Mouse (Mus musculus): ENCODE measurements around the gene Uck1.

Gene Uck1

DNA sequence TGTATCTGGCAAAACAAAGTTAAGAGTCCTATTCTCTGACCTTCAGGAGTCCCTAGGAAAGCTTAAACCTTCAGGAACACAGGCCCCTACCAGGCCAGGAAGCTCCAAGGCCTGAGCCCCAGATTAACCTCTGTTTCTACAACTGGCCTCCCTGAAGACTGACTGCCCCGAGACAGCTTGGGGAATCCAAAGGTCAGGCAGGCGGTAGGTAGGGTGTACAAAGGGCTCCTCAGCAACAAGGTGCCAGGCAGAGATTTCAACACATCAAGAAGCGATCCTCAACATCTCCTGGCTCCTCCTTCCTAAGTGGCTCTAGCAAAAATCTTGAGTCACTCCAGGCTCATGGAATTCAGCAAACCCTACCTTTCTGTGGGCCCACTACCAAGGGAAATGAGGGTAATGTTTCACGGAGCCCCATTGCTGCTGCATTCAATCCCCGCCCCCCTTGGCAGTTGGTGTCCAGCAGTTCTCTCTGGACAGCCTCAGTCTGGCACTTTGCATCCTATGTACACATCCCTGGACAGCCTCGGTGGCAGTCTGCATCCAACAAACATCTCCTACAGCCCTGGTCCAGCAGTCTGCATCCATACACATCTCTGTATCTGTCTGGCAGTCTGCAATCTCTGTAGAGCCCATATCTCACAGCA lies 949 bp downstream of the Uck1 start:
- DNase-seq (ENCODE audit: low spot score): peak; percentile 73

DNA sequence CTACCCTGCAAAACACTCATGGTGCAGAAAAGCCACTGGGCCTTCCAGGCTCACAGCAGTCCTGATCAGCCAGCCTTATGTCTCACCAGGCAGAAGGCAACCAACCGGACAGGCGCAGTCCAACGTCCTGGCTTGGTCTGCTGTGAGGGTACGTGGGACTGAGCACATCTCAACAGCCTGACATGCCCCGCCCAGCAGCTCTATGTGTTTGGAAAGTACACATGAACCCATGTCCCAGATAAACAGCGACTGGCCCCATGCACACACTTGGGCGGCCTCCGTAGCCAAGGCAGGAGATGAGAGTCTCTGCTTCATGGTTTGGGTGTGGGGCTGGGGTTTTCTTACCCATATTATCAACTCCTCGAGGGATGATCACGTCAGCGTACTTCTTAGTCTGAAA lies 3.7 kb downstream of the Uck1 start:
- peak; percentile 85 for DNase-seq (ENCODE audit: low spot score)

DNA sequence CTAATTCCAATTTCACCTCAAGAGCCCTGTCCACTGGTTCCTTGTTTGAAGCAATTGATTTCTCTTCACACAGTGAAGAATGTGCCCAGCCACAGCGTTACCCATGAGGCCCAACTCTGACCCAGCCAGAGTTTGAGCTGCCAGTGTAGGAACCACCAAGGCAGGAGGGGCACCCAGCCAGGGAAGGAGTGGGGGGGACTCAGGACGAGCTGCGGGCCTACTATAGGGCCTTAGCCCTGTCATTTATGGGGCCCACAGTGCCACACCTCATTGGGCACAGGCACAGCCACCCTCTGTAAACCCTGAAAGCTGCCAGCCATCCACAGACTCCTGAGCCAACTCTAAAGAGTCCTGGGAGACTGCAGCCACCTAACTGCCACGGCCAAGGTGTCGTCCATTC lies 5.4 kb downstream of the Uck1 start:
- DNase-seq (ENCODE audit: low spot score): no peak

DNA sequence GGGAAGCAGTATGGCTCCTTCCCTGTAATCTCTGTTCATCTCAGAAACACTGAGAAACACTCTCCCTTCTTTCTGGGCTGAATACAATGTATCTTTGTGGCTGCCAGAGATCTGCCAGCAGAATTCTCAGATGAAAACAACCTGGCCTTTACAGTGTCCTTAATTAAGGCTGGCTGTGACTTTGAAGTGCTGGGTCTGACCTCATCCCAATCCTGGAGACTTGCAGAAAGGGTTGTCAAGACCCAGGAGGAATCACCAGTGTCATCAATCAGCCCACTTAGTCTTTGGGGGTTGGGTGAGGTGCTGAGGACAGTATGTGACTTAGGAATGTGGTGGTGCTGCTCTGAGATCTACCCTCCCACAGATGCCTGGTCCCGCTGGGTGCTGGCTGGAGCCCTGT lies 6.6 kb downstream of the Uck1 start:
- no peak for DNase-seq (ENCODE audit: low spot score)

DNA sequence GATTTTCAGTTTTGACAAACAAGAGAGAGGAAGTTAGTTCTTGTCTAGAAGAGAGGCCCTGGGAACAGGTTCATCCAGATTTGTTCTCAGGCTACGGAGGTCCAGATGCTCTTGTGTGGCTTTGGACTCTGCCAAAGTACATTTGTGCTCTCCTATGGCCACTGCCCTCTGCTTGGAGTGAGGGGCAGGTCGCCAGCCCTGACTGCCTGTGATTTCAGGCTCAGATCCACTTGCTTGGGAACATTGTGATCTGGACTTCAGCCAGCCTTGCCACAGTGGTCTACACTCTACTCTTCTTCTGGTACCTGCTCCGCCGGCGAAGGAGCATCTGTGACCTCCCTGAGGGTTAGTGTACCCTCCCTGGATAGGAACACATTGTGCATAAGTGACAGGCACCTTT lies 7.3 kb downstream of the Uck1 start:
- no peak for DNase-seq (ENCODE audit: low spot score)

DNA sequence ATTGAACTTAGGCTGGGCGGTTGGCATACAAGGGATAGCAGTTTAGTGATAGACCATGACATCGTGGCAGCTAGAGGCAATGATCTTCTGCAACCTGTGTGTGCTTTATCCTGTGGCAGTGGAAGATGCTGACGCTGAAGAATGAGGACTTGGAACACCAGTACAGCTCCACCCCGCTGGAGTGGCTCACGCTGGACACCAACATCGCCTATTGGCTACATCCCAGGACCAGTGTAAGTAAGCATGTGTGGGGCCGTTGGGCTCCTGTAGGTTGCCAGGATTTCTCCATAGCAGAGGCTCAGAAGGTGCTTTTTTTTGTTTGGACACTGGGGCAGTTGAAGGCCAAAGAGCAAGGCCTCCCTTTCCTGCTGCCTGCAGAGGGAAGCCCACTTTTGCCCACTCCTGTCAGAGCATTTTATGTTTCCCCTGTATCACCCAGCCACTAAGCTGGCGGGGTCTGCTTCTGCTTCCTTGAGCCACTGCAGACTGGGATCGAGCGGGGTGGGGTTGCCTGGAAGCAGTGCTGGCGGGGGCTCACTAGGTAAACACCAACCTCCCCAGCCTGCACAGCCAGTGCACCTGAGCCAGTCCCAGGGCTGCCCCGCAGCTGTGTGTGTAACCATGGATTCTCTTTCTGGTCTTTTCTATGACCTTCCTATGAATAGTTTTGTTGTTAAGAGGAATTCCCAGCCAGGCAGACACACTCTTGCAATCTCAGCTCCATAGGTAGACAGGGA lies 8.0 kb downstream of the Uck1 start:
- peak; percentile 83 for DNase-seq (ENCODE audit: low spot score)

DNA sequence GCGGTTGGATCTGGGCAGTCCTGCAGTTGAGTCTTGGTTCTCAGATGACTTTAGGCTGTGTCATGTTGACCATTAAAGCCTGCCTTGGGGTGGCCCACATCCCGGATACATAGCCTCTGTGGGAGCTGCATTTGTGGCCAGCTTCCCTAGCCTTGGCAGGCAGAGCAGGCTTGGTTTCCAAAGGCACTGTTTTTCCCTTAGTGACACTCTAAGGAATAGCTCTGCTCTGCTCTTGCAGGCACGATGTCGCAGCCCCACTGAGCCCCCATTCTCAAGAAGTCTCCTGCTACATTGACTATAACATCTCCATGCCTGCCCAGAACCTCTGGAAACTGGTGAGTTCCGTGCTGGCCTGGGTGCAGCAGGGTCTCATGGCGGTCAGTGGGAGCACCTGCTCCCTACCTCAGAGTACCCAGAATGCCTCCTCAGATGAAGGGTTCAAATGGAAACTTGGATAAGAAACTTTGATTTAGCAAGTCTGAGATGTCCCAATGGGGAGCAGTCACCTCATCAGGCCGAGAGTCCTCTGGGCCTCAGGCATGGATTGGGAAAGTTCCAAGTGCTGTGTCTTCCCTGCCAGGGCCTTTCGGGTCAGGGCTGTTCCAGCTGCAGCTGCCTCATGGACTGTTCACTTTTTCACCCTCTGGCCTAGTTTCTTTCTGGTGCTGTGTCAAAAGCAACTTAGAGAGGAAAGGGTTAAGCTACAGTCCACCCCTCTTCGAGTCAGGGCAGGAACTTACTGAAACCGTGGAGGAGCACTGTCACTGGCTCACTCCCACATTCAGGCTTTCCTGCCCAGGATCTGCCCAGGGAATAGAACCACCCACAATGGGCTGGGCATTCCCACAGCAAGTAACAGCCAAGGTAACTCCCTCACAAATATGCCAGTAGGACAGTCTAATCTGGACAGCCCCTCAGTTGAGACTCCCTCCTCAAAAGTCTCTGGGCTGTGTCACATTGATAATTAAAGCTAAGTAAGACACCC lies 11.3 kb downstream of the Uck1 start:
- peak; percentile 99 for DNase-seq (ENCODE audit: low spot score)

DNA sequence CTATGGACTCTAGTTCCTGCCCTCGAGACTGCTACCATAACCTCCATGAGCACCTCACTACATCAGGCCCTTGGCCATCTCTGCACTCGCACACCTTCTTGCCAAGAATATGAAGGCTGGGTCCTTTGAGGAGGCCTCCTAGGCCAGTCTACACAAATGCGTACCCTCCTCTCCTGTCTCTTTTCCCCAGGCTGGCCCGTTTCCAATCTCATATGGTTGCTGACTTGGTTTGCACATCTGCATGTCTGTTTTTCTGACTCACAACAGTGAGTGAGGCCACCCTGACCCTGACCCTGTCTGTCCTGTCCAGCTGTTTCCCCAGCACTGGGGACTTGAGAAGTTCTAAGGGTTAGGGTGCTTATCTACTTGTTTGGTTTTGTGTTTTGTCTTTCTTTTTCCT lies 13.2 kb downstream of the Uck1 start:
- DNase-seq (ENCODE audit: low spot score): no peak

DNA sequence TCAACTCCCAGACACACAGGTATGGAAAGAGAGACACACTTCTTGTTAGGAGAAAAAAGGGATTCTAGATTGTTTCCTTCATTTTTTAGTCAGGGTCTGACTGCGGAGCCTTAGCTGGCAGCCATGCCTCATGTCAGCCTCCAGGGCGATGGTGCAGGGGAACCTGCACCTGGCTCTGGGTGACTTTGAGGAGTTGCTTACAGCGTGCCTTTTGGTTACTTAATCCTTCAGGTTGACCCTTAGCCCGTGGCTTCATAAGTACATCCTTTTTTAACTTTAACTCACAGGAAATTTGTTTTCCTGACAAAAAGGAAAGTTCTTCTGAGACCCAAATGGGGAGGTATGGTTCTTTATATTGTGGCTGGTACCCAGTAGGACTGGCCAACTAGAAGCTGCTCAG lies 17.0 kb downstream of the Uck1 start:
- no peak for DNase-seq (ENCODE audit: low spot score)

DNA sequence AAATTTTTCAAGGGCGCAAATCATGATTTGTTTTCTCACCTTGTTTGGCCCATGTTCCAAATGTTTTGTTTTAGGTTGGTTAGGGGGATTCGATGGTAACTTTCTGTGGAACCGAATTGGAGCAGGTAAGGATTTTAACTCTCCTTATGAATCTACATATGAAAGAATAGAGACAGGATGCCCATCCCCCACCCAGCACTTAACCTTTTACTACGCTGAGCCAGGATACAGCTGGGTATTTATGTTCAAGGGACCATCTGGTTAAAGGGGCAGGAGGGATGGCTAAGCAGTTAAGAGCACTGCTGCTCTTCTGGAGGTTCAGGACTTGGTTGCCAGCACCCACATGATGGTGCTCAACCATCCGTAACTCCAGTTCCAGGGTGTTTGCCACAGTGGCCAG lies 19.4 kb downstream of the Uck1 start:
- no peak for DNase-seq (ENCODE audit: low spot score)

DNA sequence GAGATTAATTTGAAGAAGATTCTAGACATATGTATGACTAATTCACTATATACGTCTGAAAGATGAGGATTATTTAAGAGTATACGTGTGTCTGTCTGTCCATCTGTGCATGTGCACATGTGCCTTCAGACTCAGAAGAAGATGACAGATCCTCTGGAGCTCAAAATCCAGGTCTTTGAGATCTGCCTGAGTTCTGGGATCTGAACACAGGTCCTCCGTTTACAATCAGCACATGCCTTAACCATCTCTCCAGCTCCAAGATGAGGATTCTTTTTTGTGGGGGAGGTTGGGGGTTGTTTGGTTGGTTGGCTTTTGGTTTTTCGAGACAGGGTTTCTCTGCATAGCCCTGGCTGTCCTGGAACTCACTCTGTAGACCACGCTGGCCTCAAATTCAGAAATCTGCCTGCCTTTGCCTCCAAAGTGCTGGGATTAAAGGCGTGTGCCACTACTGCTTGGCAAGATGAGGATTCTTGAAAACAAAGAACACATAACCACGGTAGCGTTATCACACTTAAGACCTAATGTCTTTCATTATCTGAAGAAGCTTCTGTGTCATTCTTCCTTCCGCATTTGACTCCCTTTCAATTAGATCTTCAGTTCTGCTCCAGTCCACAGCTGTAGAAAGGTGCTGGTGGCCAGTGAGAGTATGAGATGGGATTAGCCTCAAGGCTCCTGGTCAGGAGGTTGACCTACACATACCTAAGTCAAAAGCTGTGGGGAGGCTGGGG lies 21.1 kb downstream of the Uck1 start:
- no peak for DNase-seq (ENCODE audit: low spot score)

DNA sequence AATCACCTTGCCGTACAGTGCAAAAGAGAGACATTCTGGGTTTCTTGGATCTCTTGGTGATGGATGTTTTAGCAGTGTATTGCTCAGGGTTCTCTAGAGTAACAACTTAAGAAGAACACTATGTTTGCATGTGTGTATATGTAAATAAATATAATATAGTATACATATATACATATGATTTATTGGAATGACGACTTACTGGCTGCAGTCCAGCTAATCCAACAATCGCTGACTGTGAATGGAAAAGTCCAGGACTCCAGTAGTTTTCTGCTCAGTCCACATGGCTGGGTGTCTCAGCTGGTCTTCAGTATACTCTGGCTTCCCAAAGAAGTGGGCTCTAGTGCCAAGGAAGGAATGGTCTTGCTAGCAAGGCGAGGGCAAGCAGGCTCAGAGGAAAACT lies 22.4 kb downstream of the Uck1 start:
- no peak for DNase-seq (ENCODE audit: low spot score)

DNA sequence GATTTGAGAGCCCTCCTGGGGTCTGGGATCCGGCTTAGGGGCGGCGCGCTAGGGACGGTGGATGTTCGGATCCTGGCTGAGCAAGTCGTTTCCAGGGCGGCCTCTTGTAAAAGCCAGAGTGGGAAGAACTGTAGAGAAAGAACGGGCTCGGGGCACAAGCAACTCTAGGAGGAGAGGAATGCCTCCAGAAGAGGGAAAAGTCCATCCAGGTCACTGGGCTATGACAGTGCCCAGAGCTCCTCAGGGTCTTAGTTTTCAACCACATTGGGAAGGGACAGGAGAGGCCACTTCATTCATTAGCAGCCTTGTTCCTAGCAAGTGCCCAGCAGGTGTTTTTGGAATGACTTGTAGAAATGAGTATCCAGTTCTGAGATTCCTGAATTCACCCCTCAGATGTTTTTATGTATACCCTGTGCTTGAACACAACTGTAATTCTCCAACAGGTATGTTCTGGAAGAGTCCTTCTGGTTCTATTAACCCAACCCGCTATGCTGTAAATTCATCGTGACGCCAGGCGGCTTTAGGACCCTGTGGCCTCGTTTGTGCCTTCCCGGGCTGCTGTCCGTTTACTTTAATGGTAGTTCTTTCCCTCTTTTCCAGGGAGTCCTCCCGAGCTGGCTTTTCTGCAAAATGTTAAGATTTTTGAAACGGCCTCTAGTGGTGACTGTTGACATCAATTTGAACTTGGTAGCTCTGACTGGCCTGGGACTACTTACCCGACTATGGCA lies 23.0 kb downstream of the Uck1 start:
- peak; percentile 93 for DNase-seq (ENCODE audit: low spot score)

DNA sequence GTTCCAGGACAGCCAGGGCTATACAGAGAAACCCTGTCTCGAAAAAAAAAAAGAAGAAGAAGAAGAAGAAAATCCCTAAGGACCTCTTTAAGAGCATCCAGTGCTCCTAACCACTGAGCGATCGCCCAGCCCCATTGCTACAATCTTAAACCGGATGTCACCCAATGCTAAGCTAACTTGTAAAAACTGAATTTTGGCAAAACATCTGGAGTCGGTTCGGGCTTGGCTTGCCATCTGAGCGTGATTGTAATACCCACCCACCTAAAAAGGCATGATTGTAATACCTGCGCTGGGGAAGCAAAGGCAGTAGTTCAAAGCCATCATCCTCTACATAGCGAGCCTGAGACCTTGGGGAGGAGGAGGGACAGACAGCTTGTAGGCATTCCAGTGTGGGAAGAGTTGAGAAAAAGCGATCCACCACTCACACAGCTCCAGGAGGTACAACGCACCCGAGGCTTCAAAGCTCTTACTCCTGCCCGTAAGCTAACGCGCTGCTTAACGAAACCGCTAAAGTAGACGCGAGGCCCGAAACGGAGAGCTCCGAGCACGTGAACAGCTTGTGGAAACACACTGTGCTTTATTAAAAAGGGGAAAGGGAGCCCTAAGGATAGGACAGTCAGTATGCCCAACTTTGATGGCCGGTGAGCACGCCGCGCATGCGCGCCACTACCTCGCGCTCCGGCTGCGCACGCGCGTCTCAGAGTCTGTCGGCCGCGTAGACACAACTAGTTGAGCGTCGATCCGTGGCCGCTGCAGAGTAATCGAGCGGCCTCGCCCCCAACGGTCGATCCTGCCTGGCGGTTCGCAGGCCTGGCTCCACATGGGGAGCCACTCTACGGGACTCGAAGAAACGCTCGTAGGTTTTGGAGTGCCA lies 23.8 kb downstream of the Uck1 start, which contains the start of gene Pomt1:
Pomt1 (plus strand) TSS at position 705 of the 874 bp plus-strand sequence.
- peak; percentile 97 for DNase-seq (ENCODE audit: low spot score)

DNA sequence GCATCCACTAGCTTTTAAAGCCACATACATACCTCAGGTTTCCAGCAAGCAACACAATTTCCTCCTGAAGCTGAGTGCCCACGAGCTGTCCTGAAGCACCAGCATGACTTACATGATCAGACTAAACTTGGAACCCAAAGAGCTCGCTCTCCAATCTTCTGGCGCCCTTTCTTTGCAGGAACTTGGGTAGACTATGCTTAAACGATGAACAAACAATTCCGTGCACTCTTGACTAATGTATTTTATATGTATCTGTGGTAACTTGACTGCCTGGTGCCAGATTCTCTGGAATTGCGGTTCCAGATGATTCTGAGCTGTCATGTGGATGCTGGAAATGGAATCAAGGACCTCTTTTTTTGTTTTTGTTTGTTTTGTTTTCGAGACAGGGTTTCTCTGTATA lies 24.5 kb downstream of the Uck1 start:
- DNase-seq (ENCODE audit: low spot score): peak; percentile 35

DNA sequence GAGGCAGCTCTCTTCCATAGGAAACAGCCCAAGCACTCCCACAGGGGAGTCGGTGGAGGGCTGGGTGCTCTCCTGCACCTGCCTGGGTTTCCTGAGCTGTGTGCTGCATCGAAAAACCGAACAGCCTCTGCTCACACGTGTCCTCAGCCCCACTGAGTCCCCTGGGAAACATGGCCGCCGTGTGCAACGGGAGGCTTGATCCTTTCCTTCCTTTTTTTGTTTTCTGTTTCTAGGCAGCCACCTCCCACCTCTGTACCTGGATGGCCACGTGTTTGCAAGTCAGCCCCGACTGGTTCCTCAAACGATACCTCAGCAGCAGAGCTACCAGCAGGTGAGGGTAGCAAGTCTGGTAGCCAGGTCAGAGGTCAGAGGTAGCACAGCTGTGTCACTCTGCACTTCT lies 37.9 kb downstream of the Uck1 start:
- DNase-seq (ENCODE audit: low spot score): no peak

DNA sequence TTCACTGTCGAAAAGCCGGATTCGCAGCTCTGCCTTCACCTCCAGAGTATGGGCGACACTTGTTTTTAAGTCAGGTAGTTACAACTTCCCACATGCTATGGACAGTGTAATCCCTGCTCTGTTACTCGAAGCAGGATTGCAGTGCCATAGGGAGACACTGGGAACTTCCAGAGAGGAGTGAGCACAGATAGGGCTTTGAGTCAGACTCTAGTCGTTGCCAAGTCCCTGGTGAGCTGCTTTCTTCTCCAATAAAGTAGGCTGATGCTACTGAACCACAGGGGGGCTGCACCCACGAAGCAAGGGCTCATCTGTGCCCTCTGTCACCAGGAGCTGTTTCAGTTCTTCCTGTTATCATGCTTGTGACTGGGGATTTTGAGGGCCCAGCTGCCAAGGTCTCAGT lies 38.4 kb downstream of the Uck1 start:
- no peak for DNase-seq (ENCODE audit: low spot score)

DNA sequence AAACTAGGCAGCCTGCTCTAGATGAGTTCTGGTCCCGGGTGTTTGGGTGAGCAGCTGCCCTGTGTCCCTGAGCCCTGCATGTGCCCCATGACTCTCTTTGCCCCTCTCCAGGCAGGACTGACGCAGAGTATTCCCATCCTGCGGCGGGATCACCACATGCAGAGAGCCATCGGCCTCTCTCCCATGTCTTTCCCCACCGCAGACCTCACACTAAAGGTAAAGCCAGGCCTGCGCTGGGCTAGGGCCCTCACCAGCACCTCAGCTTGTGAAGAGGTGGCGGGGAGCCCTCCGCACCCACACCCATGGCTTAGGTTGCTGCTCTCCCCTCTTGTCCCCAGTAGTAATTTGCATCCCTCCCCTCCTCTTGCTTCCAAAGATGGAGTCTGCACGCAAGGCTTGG lies 39.0 kb downstream of the Uck1 start:
- DNase-seq (ENCODE audit: low spot score): no peak

DNA sequence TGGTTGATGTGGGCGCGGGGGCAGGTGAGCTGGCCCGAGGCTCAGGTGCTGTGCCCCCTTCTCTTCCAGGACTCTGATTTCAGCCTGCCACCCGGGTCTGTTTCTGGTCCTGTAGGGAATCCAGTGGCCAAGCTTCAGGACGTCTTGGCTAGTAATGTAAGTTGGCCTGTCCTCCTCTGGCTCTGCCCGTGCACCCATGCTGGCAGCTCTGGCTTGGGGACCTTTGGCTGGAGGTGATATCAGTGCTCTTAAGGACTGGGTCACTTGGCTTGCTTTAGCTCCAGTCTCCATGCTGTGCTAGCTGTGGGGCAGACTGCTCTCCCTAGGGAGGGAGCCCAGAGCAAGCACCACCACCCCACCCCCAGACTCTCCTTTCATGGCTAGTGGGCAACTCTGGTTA lies 39.9 kb downstream of the Uck1 start:
- DNase-seq (ENCODE audit: low spot score): no peak

DNA sequence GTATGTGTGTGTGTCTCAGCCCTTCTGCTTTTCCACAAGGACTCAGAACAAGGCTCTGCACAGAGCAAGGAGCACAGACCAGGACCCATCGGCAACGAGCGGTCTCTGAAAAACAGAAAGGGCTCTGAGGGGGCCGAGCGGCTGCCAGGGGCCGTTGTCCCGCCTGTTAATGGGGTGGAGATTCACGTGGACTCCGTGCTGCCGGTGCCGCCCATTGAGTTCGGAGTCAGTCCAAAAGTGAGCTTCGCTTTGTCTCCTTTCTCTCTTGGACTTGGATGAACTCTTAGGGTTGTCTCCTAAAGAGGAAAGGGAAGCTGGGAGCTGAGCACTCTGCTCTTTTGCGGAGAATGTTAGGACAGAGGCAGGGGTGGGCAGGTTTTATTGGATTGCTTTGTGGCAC lies 40.5 kb downstream of the Uck1 start:
- DNase-seq (ENCODE audit: low spot score): no peak
